In the genomic region with DNA sequence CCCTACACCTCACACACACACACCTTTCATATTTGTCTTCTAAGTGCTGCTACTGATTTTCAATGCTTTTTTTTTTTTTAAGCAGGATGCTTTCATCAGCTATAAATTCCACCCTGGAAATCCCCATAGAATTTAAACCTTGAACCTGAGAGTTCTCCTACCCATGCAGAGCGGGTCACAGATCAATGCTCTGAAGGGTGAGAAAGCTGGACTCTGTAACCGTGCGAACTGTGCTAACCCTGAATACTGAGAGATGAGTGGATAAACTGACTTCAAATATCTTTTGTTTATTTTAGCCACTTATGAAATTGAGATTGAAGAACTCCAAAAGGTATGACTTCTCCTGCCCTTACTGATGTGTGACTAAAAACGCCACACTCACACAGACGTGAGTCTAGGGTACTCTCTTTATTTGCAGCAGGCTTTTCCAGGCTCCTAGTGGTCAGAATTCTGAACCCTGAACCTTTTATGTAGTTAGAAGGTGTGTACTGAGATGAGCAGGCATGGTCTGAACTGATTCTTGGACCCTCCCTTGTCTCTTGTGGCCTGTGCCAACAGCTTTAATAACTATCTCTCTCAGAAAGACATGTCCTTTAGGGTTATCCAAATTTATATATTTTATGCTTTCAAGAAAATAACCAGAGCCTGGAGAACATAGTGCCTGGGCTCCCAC, we compare ENCODE assay signal across 31 mouse cellular contexts.
DNase-seq lines count a peak whose midpoint lies in the region; ATAC-seq and TF ChIP-seq lines count a peak whose summit lies in the region.
"Had no signal": no experiment of that assay in that cellular context is flagged by ENCODE, and none has a peak within 500 bp of the region (broad histone marks: within the 10 kb centered on the region; RNA-seq: fewer than 3 reads in every experiment).

No protein-coding gene starts in this region.

- no peaks in the 10 kb centered on the region for H3K9me3 ChIP-seq in CH12.LX (replicated peaks; ENCODE audit: low read length)
- no peaks in the 10 kb centered on the region for H3K9me3 ChIP-seq in kidney, embryonic 15.5 days (replicated peaks)
- no peaks in the 10 kb centered on the region for H3K9me3 ChIP-seq in forebrain, embryonic 10.5 days
- H3K9me3 ChIP-seq: heart, embryonic 12.5 days; limb, embryonic 10.5 days; limb, embryonic 15.5 days; lung, embryonic 15.5 days had no signal

- intact Hi-C loops in left cerebral cortex, adult 2 months (cut with DNase I), result no loop called here
- intact Hi-C loops in left cerebral cortex, postnatal 14 days (cut with DNase I), result no loop called here

- in situ Hi-C loops in CH12.LX (cut with MboI; ENCODE audit: low pct_ligation_motif_present, low pct_unique_long_range_greater_than_20kb, low sequenced_read_pairs), result no loop called here

- TF ChIP-seq CTCF in CH12.LX (conservative IDR thresholded peaks at IDR 0.05 in 1 of 2, IDR thresholded peaks at IDR 0.05 in 1 of 2; ENCODE audit: low read depth in 2 of 2, low read length in 2 of 2), result no peak
- TF ChIP-seq CTCF in left cerebral cortex, adult 2 months (IDR thresholded peaks at IDR 0.05), result no peak

- H3K27ac ChIP-seq in CH12.LX (ENCODE audit: insufficient read depth, low read depth), result no peak overlapping the region
- peak overlapping the region; percentile 45; the same call in 1 of the 2 replicates for H3K27ac ChIP-seq in kidney, embryonic 15.5 days
- H3K27ac ChIP-seq in left cerebral cortex, adult 2 months, result no peak overlapping the region
- H3K27ac ChIP-seq in forebrain, embryonic 10.5 days, result no peak overlapping the region
- H3K27ac ChIP-seq: gastrocnemius, adult 2 months; hindbrain, embryonic 14.5 days; layer of hippocampus, adult 2 months; limb, embryonic 10.5 days; limb, embryonic 15.5 days; lung, embryonic 15.5 days had no signal

- WGBS in kidney, embryonic 15.5 days, result 58% methylated on average over 5 of the region's 5 CpGs
- WGBS in forebrain, embryonic 10.5 days, result 93% methylated on average over 5 of the region's 5 CpGs

- no peak overlapping the region for H3K4me2 ChIP-seq in CH12.LX (ENCODE audit: insufficient read depth, low read depth, poor library complexity, severe bottlenecking)
- H3K4me2 ChIP-seq in kidney, embryonic 15.5 days, result no peak overlapping the region
- H3K4me2 ChIP-seq: heart, embryonic 12.5 days; hindbrain, embryonic 14.5 days; limb, embryonic 15.5 days; lung, embryonic 15.5 days; midbrain, embryonic 11.5 days had no signal

- H3K27me3 ChIP-seq in CH12.LX (replicated peaks), result no peaks in the 10 kb centered on the region
- H3K27me3 ChIP-seq in kidney, embryonic 15.5 days, result no peaks in the 10 kb centered on the region
- no peaks in the 10 kb centered on the region for H3K27me3 ChIP-seq in forebrain, embryonic 10.5 days (ENCODE audit: poor library complexity, severe bottlenecking)
- H3K27me3 ChIP-seq: heart, embryonic 12.5 days; limb, embryonic 15.5 days; lung, embryonic 15.5 days; Patski had no signal

- no peaks in the 10 kb centered on the region for H3K36me3 ChIP-seq in CH12.LX (replicated peaks in 1 of 2; ENCODE audit: control insufficient read depth in 1 of 2, insufficient read depth in 1 of 2, low read length in 1 of 2)
- no peaks in the 10 kb centered on the region for H3K36me3 ChIP-seq in kidney, embryonic 15.5 days
- H3K36me3 ChIP-seq in forebrain, embryonic 10.5 days (replicated peaks), result no peaks in the 10 kb centered on the region
- H3K36me3 ChIP-seq: G1E; heart, embryonic 12.5 days; limb, embryonic 10.5 days; limb, embryonic 15.5 days; lung, embryonic 15.5 days had no signal

- dilution Hi-C loops in CH12.LX (cut with MboI; ENCODE audit: extremely low pct_ligation_motif_present, extremely low pct_unique_long_range_greater_than_20kb, low sequenced_read_pairs), result no loop called here

- no peak overlapping the region for H3K4me3 ChIP-seq in CH12.LX (replicated peaks in 1 of 3; ENCODE audit: low read depth in 2 of 3, low read length in 2 of 3, poor library complexity in 1 of 3)
- no peak overlapping the region for H3K4me3 ChIP-seq in kidney, embryonic 15.5 days (replicated peaks)
- H3K4me3 ChIP-seq in left cerebral cortex, adult 2 months, result no peak overlapping the region
- H3K4me3 ChIP-seq in forebrain, embryonic 10.5 days, result no peak overlapping the region
- H3K4me3 ChIP-seq: gastrocnemius, adult 2 months; heart, embryonic 12.5 days; layer of hippocampus, adult 2 months; limb, embryonic 10.5 days; limb, embryonic 15.5 days; lung, embryonic 15.5 days had no signal

- peaks cover 0 to 15% of the 10 kb centered on the region in 2 experiments; a peak in 2 of 4 replicates for H3K4me1 ChIP-seq in CH12.LX (ENCODE audit: control insufficient read depth in 1 of 2, insufficient read depth in 2 of 2)
- H3K4me1 ChIP-seq in kidney, embryonic 15.5 days, result 0 out of 2 replicates have a peak, but pooled peaks cover 2% of the 10 kb centered on the region
- H3K4me1 ChIP-seq in forebrain, embryonic 10.5 days, result no peaks in the 10 kb centered on the region
- H3K4me1 ChIP-seq: limb, embryonic 10.5 days; limb, embryonic 15.5 days; lung, embryonic 15.5 days had no signal

- no peak overlapping the region for H3K9ac ChIP-seq in CH12.LX (ENCODE audit: insufficient read depth, low read depth)
- H3K9ac ChIP-seq in kidney, embryonic 15.5 days, result no peak overlapping the region
- H3K9ac ChIP-seq: heart, embryonic 12.5 days; hindbrain, embryonic 14.5 days; limb, embryonic 15.5 days; lung, embryonic 15.5 days had no signal

- TF ChIP-seq POLR2A in CH12.LX (IDR thresholded peaks at IDR 0.05; ENCODE audit: low read depth, low read length), result no peak

- H3K79me2 ChIP-seq in CH12.LX (replicated peaks; ENCODE audit: control insufficient read depth, extremely low read depth, insufficient read depth, poor library complexity, severe bottlenecking), result no peaks in the 10 kb centered on the region

- no peak for TF ChIP-seq RAD21 in CH12.LX (IDR thresholded peaks at IDR 0.05; ENCODE audit: low read depth, low read length)

- ATAC-seq in kidney, embryonic 15.5 days (replicated peaks; ENCODE audit: low FRiP score), result no peak
- ATAC-seq: forebrain, embryonic 16.5 days; intestine, postnatal 0 days; midbrain, embryonic 16.5 days; Patski had no signal

- peak; percentile 40 for DNase-seq in A20 (ENCODE audit: low read depth, low spot score)
- no peak for DNase-seq in CH12.LX (ENCODE audit: extremely low read depth)
- peak; percentile 48 to 72 for DNase-seq in kidney, postnatal 25 days
- DNase-seq in left cerebral cortex, adult 2 months (ENCODE audit: extremely low spot score in 1 of 2, low spot score in 2 of 2), result no peak
- DNase-seq in urinary bladder, adult 18-20 months (ENCODE audit: low spot score in 2 of 2), result no peak
- DNase-seq in forebrain, embryonic 10.5 days (ENCODE audit: extremely low spot score, low spot score), result no peak
- no peak for DNase-seq in left cerebral cortex, postnatal 14 days (ENCODE audit: low spot score in 2 of 2)
- DNase-seq: adrenal gland, postnatal 10 days; cerebellum, adult 11 months; cerebellum, adult 9-10 months; cerebellum, postnatal 36 days; gastrocnemius, adult 2 months; gastrocnemius, postnatal 36 days; heart, adult 18-20 months; heart, postnatal 4 days; lung, postnatal 36 days; right cerebral cortex, postnatal 4 days; thymus, postnatal 4 days had no signal

- TF ChIP-seq EP300 in CH12.LX (IDR thresholded peaks at IDR 0.05; ENCODE audit: low read length), result no peak

TF ChIP-seq in CH12.LX, 34 proteins besides CTCF, POLR2A, EP300 and RAD21:
- TF ChIP-seq JUN (IDR thresholded peaks at IDR 0.05; ENCODE audit: insufficient read depth, low read depth, low read length) (no peak), ZNF384 (IDR thresholded peaks at IDR 0.05; ENCODE audit: low read depth, low read length) (peak; percentile 41; the same call in 1 of the 2 replicates)

Comparison
In these comparisons a context has a peak if more than half of its experiments do, and no peak if none do; other contexts are left out.
1. DNase-seq: peak in A20 (single experiment) and kidney, postnatal 25 days (2 of 2); none in CH12.LX (single experiment), left cerebral cortex, adult 2 months (0 of 2), urinary bladder, adult 18-20 months (0 of 2), forebrain, embryonic 10.5 days (single experiment) and left cerebral cortex, postnatal 14 days (0 of 2).